Mouse (Mus musculus): ENCODE data around the gene Ubn1. TPM values are rescaled to one million over a fixed set of nuclear protein-coding genes. Genes with fewer than 3 reads are reported as not detected.

Gene Ubn1
- polyA plus RNA-seq, 1 experiment = 47.7 TPM

DNA sequence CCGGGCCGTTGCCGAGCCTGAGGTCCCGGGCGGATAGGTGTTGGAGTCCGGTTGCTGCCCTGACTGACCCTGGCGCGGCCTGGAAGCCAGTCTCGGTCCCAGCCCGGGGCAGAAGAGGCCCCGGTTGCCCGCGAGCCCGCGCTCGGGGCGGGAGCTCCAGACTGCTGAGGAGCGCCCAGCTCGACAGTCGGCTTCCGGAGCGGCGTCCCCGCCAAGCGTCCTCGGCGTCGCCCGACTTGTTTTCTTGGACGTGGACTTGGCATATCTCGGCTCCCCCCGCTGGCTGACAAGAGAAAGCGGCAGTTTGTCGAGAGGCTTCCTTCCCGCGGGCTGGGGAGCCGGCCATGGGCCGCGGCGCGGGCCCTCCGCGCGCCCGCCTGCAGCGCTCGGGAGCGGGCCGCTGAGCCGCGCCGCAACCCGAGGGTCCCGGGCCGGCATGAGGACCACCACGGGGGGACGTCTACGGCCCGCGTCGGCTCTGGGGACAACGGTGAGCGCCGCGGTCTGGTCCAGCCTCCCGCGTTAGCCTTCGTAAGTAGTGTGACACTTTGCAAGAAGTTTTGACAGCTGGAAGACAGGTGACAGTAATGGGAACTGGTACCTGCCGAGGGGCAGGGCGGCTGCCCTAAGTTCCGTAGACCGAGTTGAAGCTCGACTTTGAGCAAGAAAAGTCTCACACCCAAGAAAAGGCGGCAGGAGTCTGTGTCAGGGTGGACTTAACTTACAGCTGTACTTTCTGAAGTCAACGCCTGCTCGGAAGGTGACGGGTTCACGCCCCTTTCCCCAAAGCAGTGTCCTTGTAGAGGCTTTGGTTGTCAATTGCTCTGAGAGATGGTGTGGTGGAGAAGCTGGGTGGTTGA, 624 bp downstream of the Ubn1 start:
- H3K4me3 ChIP-seq (ENCODE audit: insufficient read depth, low read depth, low read length) = peak overlapping the region; percentile 78
- peaks cover 5% of the 10 kb centered on the region; the same call in 1 of the 2 replicates for H3K4me1 ChIP-seq (ENCODE audit: control insufficient read depth, insufficient read depth, low read length)
- no peak for TF ChIP-seq POLR2A (IDR thresholded peaks at IDR 0.05; ENCODE audit: insufficient read depth, low read depth, low read length)
- no peak for TF ChIP-seq CTCF (IDR thresholded peaks at IDR 0.05; ENCODE audit: insufficient read depth, low read depth, low read length)
- under 1% methylated on average over 77 of the region's 78 CpGs for WGBS
- H3K27ac ChIP-seq (ENCODE audit: insufficient read depth, low read depth, low read length) = peak overlapping the region; percentile 87

- TF ChIP-seq CTCF (IDR thresholded peaks at IDR 0.05; ENCODE audit: insufficient read depth, low read depth, low read length) (no peak), POLR2A (IDR thresholded peaks at IDR 0.05; ENCODE audit: insufficient read depth, low read depth, low read length) (no peak)
- WGBS = 95% methylated on average over 1 of the region's 1 CpGs
- no peaks in the 10 kb centered on the region for H3K4me1 ChIP-seq (ENCODE audit: control insufficient read depth, insufficient read depth, low read length)
Observed at GRCm38 (mm10) chr16:5058114-5058513, 8.3 kb downstream of the Ubn1 start.

GRCm38 (mm10) chr16:5063472-5063871, 13.6 kb downstream of the Ubn1 start:
- TF ChIP-seq CTCF (IDR thresholded peaks at IDR 0.05; ENCODE audit: insufficient read depth, low read depth, low read length) = no peak
- TF ChIP-seq POLR2A (IDR thresholded peaks at IDR 0.05; ENCODE audit: insufficient read depth, low read depth, low read length) = no peak
- Histone ChIP-seq H3K4me3 (ENCODE audit: insufficient read depth, low read depth, low read length) (no peak overlapping the region), H3K4me1 (ENCODE audit: control insufficient read depth, insufficient read depth, low read length) (no peaks in the 10 kb centered on the region), H3K27ac (ENCODE audit: insufficient read depth, low read depth, low read length) (no peak overlapping the region)
- WGBS = 88% methylated on average over 4 of the region's 4 CpGs

More at GRCm38 (mm10) chr16:5058114-5058513, 8.3 kb downstream of the Ubn1 start:
- Histone ChIP-seq H3K27ac (ENCODE audit: insufficient read depth, low read depth, low read length) (no peak overlapping the region), H3K4me3 (ENCODE audit: insufficient read depth, low read depth, low read length) (no peak overlapping the region)

DNA sequence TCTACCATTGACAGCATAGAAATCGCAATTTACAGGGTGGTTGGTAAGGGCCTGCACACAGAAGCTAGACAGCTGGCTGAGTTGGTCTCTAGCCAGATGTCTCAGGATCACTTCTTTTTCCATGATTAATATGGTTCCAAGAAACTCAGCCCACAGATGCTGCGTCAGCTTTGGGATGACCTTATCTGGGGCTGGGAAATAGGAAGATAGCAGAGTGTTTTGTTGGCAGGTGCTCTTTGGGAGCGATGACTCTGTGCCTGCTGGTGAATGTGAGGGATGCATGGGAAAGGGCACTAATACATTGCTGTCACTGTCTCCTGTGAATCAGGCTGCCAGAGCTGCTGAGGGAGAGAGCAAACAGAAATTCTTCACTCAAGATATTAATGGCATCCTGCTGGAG, 20.5 kb downstream of the Ubn1 start:
- Histone ChIP-seq H3K4me3 (ENCODE audit: insufficient read depth, low read depth, low read length) (no peak overlapping the region), H3K27ac (ENCODE audit: insufficient read depth, low read depth, low read length) (no peak overlapping the region), H3K4me1 (ENCODE audit: control insufficient read depth, insufficient read depth, low read length) (no peaks in the 10 kb centered on the region)
- TF ChIP-seq CTCF (IDR thresholded peaks at IDR 0.05; ENCODE audit: insufficient read depth, low read depth, low read length) (no peak), POLR2A (IDR thresholded peaks at IDR 0.05; ENCODE audit: insufficient read depth, low read depth, low read length) (no peak)
- 46% methylated on average over 3 of the region's 3 CpGs for WGBS

DNA sequence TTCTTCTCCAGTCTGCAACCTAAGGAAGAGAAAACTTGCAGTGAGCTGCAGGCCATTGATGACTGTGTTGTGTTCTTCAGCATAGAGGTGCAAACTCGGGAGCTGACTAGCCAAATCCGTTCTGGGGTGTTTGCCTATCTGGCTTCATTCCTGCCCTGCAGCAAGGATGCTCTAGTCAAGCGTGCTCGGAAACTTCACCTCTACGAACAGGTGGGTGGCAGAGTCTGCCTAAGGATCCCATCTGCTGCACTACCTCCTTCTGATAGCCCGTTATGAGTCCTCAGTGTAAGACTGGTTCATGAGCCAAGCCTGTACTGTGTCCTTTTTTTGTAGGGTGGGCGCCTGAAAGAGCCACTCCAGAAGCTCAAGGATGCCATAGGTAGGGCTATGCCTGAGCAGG, 22.1 kb downstream of the Ubn1 start:
- no peak for TF ChIP-seq POLR2A (IDR thresholded peaks at IDR 0.05; ENCODE audit: insufficient read depth, low read depth, low read length)
- no peak for TF ChIP-seq CTCF (IDR thresholded peaks at IDR 0.05; ENCODE audit: insufficient read depth, low read depth, low read length)
- H3K4me1 ChIP-seq (ENCODE audit: control insufficient read depth, insufficient read depth, low read length) = no peaks in the 10 kb centered on the region
- no peak overlapping the region for H3K4me3 ChIP-seq (ENCODE audit: insufficient read depth, low read depth, low read length)
- H3K27ac ChIP-seq (ENCODE audit: insufficient read depth, low read depth, low read length) = no peak overlapping the region
- WGBS = 95% methylated on average over 7 of the region's 7 CpGs

GRCm38 (mm10) chr16:5074341-5074740, 24.5 kb downstream of the Ubn1 start:
- Histone ChIP-seq H3K4me3 (ENCODE audit: insufficient read depth, low read depth, low read length) (no peak overlapping the region), H3K4me1 (ENCODE audit: control insufficient read depth, insufficient read depth, low read length) (peaks cover 4% of the 10 kb centered on the region; the same call in 1 of the 2 replicates), H3K27ac (ENCODE audit: insufficient read depth, low read depth, low read length) (no peak overlapping the region)
- 84% methylated on average over 5 of the region's 5 CpGs for WGBS
- TF ChIP-seq POLR2A (IDR thresholded peaks at IDR 0.05; ENCODE audit: insufficient read depth, low read depth, low read length) (no peak), CTCF (IDR thresholded peaks at IDR 0.05; ENCODE audit: insufficient read depth, low read depth, low read length) (no peak)

GRCm38 (mm10) chr16:5085196-5085595, 35.3 kb downstream of the Ubn1 start:
- Histone ChIP-seq H3K4me3 (ENCODE audit: insufficient read depth, low read depth, low read length) (no peak overlapping the region), H3K4me1 (ENCODE audit: control insufficient read depth, insufficient read depth, low read length) (no peaks in the 10 kb centered on the region), H3K27ac (ENCODE audit: insufficient read depth, low read depth, low read length) (no peak overlapping the region)
- WGBS = 93% methylated on average over 4 of the region's 4 CpGs
- no peak for TF ChIP-seq POLR2A (IDR thresholded peaks at IDR 0.05; ENCODE audit: insufficient read depth, low read depth, low read length)
- TF ChIP-seq CTCF (IDR thresholded peaks at IDR 0.05; ENCODE audit: insufficient read depth, low read depth, low read length) = no peak

DNA sequence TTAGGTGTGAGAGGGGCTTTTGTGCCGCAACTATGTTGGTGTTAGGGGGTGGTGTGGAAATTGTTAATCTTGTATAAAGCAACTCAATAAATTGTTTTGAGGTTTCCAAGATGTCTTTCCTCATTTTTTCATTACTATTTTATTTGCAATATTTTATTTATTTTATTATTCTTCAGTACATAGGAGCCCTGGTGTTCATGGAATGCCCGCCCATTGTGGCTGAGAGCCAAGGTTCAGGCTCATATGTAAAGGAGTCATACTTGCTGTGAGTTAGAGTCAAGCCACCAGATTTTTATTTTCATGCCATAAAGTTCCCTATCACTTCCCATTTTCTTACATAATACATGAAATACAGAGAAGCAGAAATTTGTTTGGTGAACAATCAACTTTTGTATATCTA, 36.3 kb downstream of the Ubn1 start:
- no peak for TF ChIP-seq CTCF (IDR thresholded peaks at IDR 0.05; ENCODE audit: insufficient read depth, low read depth, low read length)
- TF ChIP-seq POLR2A (IDR thresholded peaks at IDR 0.05; ENCODE audit: insufficient read depth, low read depth, low read length) = no peak
- no peak overlapping the region for H3K4me3 ChIP-seq (ENCODE audit: insufficient read depth, low read depth, low read length)
- H3K27ac ChIP-seq (ENCODE audit: insufficient read depth, low read depth, low read length) = no peak overlapping the region
- 94% methylated on average over 2 of the region's 2 CpGs for WGBS
- H3K4me1 ChIP-seq (ENCODE audit: control insufficient read depth, insufficient read depth, low read length) = no peaks in the 10 kb centered on the region

DNA sequence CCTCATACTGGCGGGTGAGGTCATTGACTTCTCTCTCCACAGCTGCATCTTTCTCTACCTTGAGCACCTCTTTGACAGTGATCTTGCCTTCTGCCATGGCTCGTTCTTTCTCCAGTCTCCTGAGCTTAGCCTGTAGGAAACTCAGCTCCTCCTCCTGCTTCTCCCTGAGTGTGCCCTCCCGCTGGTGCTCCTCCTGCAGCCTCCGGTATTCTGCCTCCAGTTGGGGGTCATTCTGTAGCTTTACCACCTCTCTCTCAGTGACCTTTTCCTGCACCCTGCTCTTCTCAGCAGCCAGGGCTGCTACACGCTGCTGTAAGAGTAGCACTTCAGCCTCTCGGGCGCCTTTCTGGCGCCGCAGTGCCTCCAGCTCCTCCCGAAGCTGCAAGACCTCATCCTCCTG, 39.2 kb downstream of the Ubn1 start:
- no peak overlapping the region for H3K27ac ChIP-seq (ENCODE audit: insufficient read depth, low read depth, low read length)
- TF ChIP-seq CTCF (IDR thresholded peaks at IDR 0.05; ENCODE audit: insufficient read depth, low read depth, low read length) (no peak), POLR2A (IDR thresholded peaks at IDR 0.05; ENCODE audit: insufficient read depth, low read depth, low read length) (no peak)
- 81% methylated on average over 10 of the region's 10 CpGs for WGBS
- H3K4me3 ChIP-seq (ENCODE audit: insufficient read depth, low read depth, low read length) = no peak overlapping the region
- no peaks in the 10 kb centered on the region for H3K4me1 ChIP-seq (ENCODE audit: control insufficient read depth, insufficient read depth, low read length)

All from olfactory bulb, adult 2 months (tissue).